Mouse (Mus musculus): ENCODE data around the gene Stra6.

Gene Stra6

GRCm38 (mm10) chr9:58202676-58203453 lies 139.3 kb downstream of the Stra6 start:
- no peak for DNase-seq (ENCODE audit: low read depth, low spot score)
